Mouse (Mus musculus) T-helper 2 cell (primary cell): ENCODE results near the gene Gm21118.
"Not testable (repeated sequence)": the region's sequence is repeated elsewhere in the genome, so short reads cannot be mapped to it uniquely, and the experiment has no call there.

Source experiments
- in situ Hi-C: fragments of 300-600 bp; cut with MboI, MseI; formaldehyde crosslinking; loops from one replicate; pipeline ENCODE4 v1.15.1; 2025; ENCODE audit warnings: high pct_unique_total_duplicates

The Gm21118 gene

GRCm38 (mm10) chrY:70273542-70273941, at the start of gene Gm21118:
Gene Gm21118, minus strand, starts transcription at chrY:70273642.
- in situ Hi-C loops = not testable (repeated sequence)

- in situ Hi-C loops = not testable (repeated sequence)
Observed at GRCm38 (mm10) chrY:70303187-70303586, 29.7 kb upstream of the Gm21118 start, which contains the start of the genes Gm29423 and Gm29644. Gene Gm29423, minus strand, starts transcription at chrY:70303287. Gene Gm29644, minus strand, starts transcription at chrY:70303343.
